Mouse (Mus musculus) kidney, postnatal 14 days (tissue): ENCODE data around the gene Hspa1b.
"Not testable (repeated sequence)": the region's sequence is repeated elsewhere in the genome, so short reads cannot be mapped to it uniquely, and the experiment has no call there.

Source experiments
- DNase-seq: peaks from one replicate; pipeline ENCODE4 v3.0.0; 2022; ENCODE audit warnings: mixed read lengths

Gene Hspa1b

DNA sequence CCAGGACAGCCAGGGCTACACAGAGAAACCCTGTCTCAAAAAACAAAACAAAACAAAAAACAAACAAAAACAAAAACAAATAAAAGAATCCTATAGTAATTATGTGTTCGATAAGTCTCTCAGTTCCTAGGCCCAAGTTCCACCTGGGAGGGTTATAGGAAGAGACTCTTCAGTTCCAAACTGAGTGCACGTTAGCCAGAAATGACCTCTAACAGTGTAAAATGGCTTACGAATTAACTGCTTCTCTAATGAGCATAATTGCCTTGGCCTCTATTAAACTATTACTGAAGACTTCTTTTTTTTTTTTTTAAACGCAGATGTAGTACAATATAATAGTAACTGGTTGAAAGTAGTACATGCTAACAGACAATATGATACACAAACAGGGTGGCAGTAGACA is 5.1 kb downstream of the Hspa1b start:
- DNase-seq, result peak; percentile 34

DNA sequence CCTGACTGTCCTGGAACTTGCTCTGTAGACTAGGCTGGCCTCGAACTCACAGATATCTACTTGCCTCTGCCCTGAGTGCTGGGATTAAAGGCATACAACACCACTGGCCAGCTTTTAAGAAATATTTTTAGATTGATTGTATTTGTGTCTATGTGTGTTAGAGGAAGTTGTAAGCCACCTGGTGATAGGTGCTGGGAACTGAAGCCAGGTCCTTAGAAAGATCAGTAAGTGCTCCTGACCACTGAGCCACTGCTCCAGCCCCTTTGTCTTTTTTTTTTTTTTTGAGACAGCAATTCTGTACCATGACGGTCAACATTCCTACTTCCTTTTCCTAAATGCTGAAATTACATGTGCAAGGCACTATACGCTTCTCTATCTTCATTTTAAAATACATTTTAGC is 5.8 kb downstream of the Hspa1b start:
- no peak for DNase-seq

DNA sequence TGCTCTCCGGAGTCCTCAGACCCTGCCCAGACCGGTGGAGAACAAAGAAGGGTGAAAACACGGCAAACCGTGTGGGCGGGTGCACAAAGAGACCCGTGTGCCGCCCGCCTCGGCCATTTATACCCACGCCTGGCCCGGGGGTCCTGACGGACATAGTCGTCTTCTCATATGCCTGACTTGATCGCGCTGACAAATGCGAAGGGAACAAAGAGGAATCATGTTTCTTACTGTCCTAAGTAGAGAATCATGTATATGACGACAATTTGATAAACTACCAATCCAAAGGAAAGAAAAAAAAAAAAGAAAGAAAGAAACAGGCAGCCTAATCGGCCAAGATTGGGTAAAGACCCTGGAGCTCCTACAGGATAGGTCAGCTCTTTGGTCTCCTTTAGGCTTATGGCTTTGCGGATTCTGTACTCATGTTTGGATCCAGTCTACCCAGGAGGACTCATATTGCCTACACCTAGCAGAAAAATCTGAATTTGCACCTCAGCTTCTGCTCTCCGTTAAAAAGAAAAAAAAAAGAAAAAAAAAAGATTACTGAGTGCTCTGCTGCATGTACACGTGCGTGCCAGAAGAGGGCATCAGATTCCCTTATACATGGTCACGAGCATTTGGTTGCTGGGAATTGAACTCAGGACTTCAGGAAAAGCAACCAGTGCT is 6.5 kb downstream of the Hspa1b start:
- DNase-seq, result peak; percentile 86

DNA sequence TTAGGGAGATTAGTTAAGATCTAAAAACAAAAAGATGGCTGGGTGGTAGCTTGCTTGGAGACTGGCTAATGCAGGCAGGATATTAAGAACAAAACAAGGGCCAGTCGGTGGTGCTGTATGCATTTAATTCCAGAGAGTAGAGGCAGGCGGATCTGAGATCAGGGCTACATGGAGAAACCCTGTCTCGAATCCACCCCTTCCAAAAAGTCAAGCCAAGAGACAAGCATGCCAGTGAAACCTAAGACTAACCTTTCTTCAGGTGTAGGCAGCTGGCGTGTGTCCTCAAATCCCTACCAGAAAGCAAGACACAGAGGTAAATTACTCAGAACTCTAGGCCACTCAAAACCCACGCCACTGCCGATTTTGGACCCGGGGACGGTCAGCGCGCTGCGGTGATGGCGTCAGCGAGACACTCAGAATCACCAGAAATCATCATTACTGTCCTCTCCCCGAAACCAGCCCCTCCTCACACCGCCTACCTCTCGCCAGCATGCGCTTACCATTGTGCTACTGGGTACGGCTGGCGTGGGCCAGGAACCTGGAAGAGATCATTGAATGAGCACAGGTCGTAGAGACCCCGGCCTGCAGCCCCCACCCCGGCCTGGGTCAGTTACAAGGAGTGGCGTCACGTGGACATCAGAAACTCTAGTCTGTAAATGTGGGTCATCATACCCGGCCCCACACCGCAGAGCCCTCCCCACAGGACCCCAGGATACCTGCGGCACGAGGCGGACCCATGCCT is 7.2 kb downstream of the Hspa1b start:
- no peak for DNase-seq

DNA sequence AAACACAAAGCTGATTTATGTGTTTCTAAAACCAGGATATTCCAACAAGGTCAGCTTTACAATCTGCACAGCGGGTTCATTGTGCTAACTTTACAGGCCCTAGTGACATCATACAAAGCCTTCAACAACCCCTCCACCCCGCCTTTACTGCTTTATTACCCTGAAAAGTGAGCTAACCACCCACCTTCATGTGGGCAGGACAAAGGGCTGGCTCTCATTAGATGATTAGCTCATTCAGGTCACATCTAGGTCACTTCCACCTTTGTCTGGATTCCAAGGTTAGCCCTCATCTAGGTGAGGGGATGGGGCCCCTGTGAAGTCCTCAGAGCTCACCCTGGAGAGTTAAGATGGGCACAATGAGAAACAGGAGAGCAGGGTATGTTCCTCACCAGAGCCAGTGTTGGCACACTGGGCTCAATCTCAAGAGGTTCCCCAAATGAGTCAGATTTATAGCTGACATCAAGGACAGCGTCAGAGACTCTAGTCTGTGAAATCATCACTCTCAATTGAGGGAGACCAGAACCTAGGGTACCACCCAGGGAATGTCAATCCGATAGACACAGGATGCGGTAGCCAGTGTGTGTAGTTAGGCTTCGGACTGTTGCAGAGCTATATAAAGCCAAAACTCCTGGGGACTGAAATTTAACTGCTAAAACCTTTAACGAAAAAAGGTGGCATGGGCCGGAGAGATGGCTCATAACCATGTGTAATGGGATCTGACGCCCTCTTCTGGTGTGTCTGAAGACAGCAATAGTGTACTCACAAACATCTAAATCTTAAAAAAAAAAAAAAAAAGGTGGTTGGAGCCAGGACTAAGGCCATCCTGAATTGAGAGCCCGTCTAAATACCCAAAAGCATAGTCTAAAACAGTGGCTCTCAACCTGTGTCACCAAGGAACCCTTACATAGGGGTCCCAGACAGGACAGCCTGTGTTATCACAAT is 8.3 kb downstream of the Hspa1b start:
- no peak for DNase-seq

DNA sequence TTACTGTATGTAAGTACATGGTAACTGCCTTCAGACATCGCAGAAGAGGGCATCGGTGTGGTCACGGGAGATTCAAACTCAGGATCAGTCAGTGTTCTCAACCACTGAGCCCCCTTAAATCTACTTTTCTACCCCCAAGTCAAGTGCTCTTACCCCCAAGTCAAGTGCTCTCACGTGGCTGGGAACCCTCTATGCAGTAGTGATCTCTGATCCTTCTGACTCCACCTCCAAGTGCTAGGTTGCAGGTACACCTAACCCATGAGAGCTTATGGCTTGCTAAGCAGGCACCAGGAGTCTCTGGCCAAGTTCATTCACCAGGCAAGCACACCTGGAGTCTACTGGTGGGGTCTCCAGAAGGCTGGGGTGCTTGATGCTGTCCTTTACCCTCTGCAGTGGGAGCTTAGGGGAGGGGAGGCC is 9.5 kb downstream of the Hspa1b start:
- DNase-seq, result no peak

DNA sequence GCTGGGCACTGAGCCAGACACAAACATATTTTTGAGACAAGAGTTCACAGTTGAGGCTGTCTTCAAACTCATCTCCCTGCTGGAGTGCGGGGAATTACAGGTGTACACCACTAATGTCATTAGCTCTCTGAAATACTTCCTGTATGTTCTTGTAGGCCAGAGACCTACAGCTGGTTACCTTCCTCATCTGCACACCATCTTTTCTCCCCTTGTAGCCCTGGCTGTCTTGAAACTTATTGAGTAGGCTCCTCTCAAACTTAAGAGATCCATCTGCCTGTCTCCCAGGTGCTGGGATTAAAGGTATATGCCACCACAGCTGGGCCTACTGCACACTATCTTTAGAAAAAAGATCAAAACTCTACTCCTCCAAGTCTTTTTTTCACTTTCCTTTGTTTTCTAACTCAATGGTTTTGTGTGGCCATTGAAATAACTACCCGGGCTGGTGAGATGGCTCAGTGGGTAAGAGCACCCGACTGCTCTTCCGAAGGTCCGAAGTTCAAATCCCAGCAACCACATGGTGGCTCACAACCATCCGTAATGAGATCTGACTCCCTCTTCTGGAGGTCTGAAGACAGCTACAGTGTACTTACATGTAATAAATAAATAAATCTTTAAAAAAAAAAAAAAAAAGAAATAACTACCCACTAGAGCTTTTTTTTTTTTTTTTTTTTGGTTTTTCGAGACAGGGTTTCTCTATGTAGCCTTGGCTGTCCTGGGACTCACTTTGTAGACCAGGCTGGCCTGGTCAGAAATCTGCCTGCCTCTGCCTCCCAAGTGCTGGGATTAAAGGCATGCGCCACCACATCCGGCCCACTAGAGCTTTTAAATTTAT is 10.1 kb downstream of the Hspa1b start:
- not testable (repeated sequence) for DNase-seq

DNA sequence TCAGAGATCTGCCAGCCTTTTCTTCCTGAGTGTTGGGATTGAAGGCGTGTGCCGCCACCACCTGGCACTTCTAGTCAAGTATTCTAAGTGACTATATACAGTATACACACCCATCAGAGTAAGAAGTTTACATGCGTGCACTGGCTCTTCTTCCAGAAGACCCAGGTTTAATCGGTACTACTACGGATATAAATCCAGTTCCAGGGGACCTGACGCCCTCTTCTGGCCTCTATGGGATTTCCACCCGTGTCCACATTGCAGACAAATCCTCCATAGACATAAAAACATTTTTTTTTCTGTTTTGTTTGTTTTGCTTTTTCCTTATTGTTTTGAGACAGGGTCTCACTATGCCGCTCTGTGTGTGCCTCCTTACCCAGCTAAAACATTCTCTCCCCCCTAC is 11.4 kb downstream of the Hspa1b start:
- peak; percentile 67 for DNase-seq

DNA sequence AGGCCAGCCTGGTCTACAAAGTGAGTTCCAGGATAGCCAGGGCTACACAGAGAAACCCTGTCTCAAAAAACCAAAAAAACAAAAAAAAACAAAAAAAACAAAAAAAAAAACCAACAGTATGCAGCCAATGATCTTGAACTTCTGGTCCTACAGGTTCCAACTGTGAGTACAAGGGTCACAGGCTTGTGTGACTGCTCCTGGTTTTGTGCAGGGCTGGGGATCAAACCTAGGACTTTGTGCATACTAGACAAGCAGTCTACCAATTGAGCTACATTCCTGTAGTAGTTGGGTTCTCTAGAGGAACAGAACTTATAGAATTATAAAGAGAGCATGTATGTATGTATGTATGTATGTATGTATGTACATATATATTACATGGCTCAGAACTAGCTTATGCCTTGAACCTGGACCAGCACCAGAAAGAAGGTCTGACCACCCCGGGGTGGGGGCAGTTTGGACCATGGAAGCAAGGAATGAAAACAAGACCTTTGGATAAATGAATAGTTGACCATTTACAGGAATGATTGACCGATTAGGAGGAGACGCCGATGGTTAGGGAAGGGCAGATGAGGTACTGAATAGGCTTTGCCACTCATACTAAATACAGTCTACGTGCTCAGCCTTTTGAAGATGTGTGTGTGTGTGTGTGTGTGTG is 12.4 kb downstream of the Hspa1b start:
- DNase-seq, result peak; percentile 62

DNA sequence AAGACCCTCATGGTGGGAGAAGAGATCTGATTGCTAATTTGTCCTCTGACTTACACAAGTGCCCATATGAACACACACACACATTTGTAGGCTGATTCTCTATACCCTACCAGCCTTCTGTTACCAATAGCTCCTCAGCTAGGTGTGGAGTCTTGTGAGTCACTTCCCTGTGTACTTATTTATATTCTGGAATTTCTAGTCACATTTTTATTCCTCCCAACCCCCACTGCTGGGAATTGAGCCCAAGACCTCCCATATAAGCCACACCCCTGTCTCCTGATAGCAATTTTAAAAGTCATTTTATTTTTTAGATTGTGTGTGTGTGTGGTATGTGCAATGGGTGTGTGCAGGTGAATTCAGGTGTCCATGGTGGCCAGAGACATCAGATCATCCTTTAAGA is 14.7 kb downstream of the Hspa1b start:
- peak; percentile 58 for DNase-seq

DNA sequence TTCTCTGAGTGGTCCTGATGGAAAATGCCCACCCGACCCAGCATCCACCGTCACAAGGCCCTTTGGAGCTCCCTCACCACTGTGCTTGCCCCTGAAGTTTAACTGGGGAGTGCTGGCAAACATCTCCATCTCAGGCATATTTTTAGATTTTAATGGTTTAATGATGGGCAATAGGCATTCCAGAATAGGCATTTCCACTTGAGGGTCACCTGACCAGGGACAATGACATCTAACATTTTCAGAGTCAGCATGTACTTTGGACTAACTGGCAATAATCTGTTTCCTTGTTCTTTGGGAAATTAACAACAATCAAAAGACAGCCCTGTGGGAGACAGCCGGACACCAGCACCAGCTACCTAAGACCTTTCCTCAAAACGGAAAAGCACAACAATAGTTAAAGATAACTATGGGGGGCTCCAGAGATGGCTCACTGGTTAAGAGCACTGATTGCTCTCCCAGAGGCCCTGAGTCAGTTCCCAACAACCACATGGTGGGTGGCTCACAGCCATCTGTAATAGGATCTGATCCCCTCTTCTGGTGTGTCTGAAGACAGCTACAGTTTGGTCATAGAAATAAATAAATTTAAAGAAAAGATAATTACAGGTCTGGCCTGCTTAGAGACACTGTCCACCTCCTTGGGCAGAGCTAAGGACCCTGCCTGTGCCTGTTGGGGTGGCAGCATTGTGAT is 15.8 kb downstream of the Hspa1b start:
- no peak for DNase-seq

DNA sequence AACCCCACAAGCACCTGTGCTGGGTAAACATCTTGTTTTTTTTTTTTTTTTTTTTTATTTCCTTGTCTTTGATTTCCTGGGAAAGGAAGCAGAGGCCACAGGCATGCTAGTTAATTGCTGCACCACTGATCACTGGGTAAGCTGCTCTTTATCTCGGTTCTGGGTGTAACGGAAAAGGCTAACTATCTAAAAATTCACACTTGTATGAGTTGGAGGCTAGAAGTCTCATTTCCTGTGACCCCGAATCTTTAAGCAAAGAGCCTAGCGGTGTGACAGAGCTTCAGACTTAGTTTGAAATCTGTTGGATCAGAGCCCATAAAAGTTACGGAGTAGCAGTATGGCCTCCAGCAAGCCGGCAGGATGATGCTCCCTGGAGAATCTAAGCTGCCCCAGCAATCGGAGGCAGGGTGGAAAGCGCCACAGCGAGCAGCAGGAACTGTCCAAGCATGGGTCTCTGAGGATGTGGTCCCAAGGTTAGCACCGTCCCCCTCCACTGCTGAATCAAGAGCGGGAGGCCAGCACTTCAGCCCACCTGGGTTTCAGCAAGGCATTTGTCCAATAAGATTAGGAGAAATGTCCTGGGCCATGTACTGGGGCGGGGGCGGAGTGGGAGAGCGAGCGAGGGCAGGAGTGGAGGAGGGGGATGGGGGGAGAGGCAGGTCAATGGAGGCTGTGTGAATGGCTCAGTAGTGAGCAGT is 17.5 kb downstream of the Hspa1b start:
- DNase-seq, result peak; percentile 41

DNA sequence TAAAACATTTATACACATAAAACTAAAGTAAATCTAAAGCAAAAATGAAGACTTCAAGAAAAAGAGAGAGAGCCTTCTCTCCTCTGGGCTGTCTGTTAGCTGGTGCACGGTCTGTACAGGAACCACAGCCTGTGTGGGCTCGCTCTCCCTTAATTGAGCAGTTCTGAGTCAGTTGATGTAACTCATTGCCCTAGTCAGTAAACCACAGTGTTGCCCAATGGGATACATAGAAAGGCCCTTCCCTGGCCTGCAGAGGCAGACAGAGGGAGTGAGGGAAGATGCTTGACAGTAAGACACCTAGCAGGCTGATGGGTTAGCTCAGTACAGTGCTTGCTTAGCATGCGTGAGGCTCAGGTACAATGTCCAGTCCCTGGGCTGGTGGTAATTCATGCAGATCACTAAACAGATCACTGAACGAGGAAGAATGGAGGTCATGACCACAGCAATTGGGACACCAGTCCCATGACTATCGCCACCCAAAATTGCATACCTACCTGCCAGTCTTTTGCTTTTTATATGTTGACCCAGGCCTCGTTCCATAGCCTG is 21.0 kb downstream of the Hspa1b start:
- DNase-seq, result peak; percentile 66

DNA sequence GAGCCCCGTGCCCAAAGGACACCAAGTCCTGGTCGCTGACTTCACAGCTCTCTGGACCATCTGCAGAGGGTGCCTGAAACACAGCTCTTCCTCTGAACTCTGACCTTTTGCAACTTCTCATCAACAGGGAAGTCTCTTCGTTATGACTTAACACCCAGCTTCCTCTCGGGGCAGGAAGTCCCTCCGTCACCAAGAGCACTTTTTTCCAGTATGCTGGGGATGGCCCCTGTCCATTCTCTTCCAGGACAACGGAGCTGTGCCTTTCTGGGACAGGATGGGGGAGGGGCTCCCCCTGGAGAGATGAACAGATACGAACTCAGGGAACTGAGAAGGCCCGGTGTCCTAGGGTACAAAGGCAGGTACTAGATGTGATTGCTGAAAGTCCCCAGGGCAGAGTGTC is 24.2 kb downstream of the Hspa1b start:
- DNase-seq, result no peak

DNA sequence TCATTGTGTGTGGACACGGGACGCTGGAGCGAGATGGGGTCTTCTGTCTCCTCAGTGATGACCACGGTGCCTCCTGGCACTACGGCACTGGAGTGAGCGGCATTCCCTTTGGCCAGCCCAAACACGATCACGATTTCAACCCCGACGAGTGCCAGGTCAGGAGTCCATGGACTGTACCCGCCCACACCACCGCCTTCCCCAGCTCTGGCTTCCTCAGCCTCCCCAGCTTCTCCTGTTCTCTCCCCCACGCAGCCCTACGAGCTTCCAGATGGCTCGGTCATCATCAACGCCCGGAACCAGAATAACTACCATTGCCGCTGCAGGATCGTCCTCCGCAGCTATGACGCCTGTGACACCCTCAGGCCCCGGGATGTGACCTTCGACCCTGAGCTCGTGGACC is 25.0 kb downstream of the Hspa1b start:
- peak; percentile 67 for DNase-seq

DNA sequence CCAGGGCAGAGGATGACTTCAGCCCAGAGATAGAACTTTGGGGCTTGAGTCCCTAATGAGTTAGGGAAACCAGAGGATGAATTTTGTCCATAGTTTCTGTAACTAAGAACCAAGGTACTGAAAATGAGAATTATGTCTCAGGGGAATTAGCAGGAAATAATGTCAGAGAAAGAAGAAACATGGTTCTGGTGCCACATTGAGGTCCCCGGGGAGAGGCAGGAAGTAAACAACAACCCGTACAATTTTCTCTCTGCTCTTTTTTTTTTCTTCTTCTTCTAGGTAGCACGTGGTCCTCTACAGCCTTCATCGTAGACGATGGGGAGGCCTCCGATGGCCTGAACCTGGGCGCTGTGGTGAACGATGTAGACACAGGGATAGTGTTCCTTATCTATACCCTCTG is 26.8 kb downstream of the Hspa1b start:
- no peak for DNase-seq

DNA sequence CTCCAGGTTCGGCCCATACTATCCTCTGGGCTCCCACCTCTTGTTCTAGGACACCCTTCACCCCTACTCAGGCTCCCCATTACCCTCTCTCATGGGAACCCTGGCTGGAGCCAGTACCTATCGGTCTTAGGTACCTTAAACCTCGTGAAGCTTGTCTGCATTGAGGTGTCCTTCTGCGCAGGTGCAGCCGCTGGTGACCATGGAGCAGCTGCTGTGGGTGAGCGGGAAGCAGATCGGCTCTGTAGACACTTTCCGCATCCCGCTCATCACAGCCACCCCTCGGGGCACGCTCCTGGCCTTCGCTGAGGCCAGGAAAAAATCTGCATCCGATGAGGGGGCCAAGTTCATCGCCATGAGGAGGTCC is 27.3 kb downstream of the Hspa1b start:
- DNase-seq, result no peak

DNA sequence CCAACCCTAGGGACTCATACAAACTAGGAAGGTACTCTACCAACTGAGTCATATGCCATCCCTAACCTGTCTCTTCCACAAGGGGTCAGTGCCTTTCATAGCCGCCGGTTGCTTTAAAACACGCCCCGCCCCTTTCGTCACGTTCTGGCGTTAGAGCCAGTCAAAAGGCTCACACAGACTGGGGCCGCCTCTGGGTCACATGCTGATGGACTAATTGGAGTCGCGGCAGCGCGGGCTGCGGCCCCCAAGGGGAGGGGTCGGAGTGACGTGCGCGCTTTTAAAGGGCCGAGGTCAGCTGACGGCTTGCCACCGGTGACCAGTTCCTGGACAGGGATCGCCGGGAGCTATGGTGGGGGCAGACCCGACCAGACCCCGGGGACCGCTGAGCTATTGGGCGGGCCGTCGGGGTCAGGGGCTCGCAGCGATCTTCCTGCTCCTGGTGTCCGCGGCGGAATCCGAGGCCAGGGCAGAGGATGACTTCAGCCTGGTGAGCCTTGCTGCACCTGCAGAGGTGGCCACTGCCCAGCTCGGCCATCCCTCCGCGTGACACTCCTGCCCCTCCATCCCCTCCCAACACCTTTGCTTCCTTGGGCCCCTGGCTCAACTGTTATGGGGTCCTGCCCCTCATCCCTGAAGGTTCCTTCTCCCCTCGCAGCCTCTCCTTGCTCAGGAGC is 27.8 kb downstream of the Hspa1b start, which contains the start of gene Neu1:
Gene Neu1, plus strand, starts transcription at position 193 of the 674 bp plus-strand sequence.
- DNase-seq, result peak; percentile 99

DNA sequence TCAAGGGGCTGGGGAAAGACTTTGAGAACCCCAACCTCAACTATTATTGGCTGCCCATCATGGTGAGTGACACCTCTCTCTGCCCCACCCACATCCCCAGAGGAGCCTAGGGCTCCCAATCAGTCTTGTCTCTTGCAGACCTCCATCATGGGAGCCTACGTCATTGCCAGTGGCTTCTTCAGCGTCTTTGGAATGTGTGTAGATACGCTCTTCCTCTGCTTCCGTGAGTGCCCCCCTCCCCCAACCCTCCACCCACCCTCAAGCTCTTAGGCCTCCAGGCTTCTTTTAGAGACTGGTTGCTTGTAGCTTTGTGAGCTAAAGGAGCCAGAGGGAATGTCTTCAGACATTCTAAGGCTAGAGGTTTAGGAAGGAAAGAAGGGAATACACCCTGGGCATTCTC is 30.2 kb downstream of the Hspa1b start:
- no peak for DNase-seq
